Mouse (Mus musculus) limb, embryonic 14.5 days (tissue): ENCODE measurements around the gene Tmem214. TPM values are rescaled to one million over a fixed set of nuclear protein-coding genes. Genes with fewer than 3 reads are reported as not detected.
A peak's percentile ranks its signal among the peaks of the same experiment; 100 is the strongest.

Experiments used
- ATAC-seq: fragments of 200-750 bp; cut with Nextera tagmentation; 2 replicates; pipeline ENCODE4 v1.8.0; 2017; ENCODE audit warnings: low read depth, moderate number of reproducible peaks, moderate TSS enrichment; ENCODE audit not compliant: low FRiP score
- DNase-seq: peaks from one replicate; pipeline ENCODE4 v3.0.0-alpha.2; 2015; ENCODE audit warnings: low spot score
- H3K27ac ChIP-seq: fragments of 300-500 bp; sonication (generic); replicated peaks from 2 replicates; pipeline ENCODE4 v1.5.1; 2014; ENCODE audit warnings: low read depth, mild to moderate bottlenecking, low read length, moderate library complexity, mixed read lengths
- H3K27me3 ChIP-seq: fragments of 300-500 bp; sonication (generic); 2 replicates; pipeline ENCODE4 v1.6.1; 2014; ENCODE audit warnings: low read length, mixed read lengths; ENCODE audit not compliant: control insufficient read depth, insufficient read depth
- H3K36me3 ChIP-seq: fragments of 300-500 bp; sonication (generic); 2 replicates; pipeline ENCODE4 v1.6.1; 2014; ENCODE audit warnings: mild to moderate bottlenecking, low read length, moderate library complexity, mixed read lengths; ENCODE audit not compliant: control insufficient read depth, insufficient read depth
- H3K4me1 ChIP-seq: fragments of 300-500 bp; sonication (generic); 2 replicates; pipeline ENCODE4 v1.6.1; 2014; ENCODE audit warnings: antibody characterized with exemption, low read length, mixed read lengths; ENCODE audit not compliant: control insufficient read depth, insufficient read depth
- H3K4me2 ChIP-seq: fragments of 300-500 bp; sonication (generic); replicated peaks from 2 replicates; pipeline ENCODE4 v1.6.1; 2014; ENCODE audit warnings: low read depth, mild to moderate bottlenecking, low read length, moderate library complexity; ENCODE audit not compliant: severe bottlenecking
- H3K4me3 ChIP-seq: fragments of 300-500 bp; sonication (generic); replicated peaks from 2 replicates; pipeline ENCODE4 v1.5.1; 2014; ENCODE audit warnings: low read length
- H3K9ac ChIP-seq: fragments of 300-500 bp; sonication (generic); 2 replicates; pipeline ENCODE4 v1.6.1; 2014; ENCODE audit warnings: mild to moderate bottlenecking, low read depth, low read length, moderate library complexity; ENCODE audit not compliant: severe bottlenecking
- H3K9me3 ChIP-seq: fragments of 300-500 bp; sonication (generic); 2 replicates; pipeline ENCODE4 v1.6.1; 2016; ENCODE audit warnings: low read length; ENCODE audit not compliant: control insufficient read depth
- POLR2A ChIP-seq: fragments of 200-500 bp; IDR thresholded peaks from 2 replicates; pipeline ENCODE4 v1.8.0; 2012; ENCODE audit warnings: inconsistent platforms, mild to moderate bottlenecking, moderate library complexity, borderline replicate concordance; ENCODE audit not compliant: insufficient read depth, insufficient read length; ENCODE audit errors: extremely low read depth
- WGBS: fragments of 180-500 bp; shearing (Covaris S2); extraction: QIAGEN DNeasy Blood & Tissue Kit; methylation state at CpG from one replicate; pipeline ENCODE4 v1.1.7; 2014; 5-methylcytosine and 5-hydroxymethylcytosine counted together
- polyA plus RNA-seq, 2 experiments: library from polyadenylated mRNA; depleted of rRNA in 1 of 2; stranded (reverse) in 1 of 2; unstranded in 1 of 2; fragments of >200 nt; fragmentation: Nextera tagmentation in 1 of 2; extraction: Ambion mirVana in 1 of 2; gene quantifications; 2 replicates each; pipeline versions ENCODE4 v1.2.1 to v1.2.3; 2012 to 2014

Tmem214 gene
- polyA plus RNA-seq, 2 experiments = 81.8 to 115 TPM

- ATAC-seq (no peak), DNase-seq (no peak)
- H3K4me3 ChIP-seq = peak overlapping the region; percentile 62
- peak overlapping the region; percentile 97 for H3K27ac ChIP-seq
- H3K27me3 ChIP-seq = no peaks in the 10 kb centered on the region
- H3K9me3 ChIP-seq = no peaks in the 10 kb centered on the region
- 26% methylated on average over 5 of the region's 7 CpGs for WGBS
- peak overlapping the region; percentile 91 for H3K4me2 ChIP-seq
- H3K4me1 ChIP-seq = peaks cover 53% of the 10 kb centered on the region
- H3K36me3 ChIP-seq = peaks cover 27% of the 10 kb centered on the region
- TF ChIP-seq POLR2A = no peak
- H3K9ac ChIP-seq = peak overlapping the region; percentile 71
These were observed 46.4 kb downstream of the Tmem214 start for GRCm38 (mm10) chr5:30914101-30914635.

DNA sequence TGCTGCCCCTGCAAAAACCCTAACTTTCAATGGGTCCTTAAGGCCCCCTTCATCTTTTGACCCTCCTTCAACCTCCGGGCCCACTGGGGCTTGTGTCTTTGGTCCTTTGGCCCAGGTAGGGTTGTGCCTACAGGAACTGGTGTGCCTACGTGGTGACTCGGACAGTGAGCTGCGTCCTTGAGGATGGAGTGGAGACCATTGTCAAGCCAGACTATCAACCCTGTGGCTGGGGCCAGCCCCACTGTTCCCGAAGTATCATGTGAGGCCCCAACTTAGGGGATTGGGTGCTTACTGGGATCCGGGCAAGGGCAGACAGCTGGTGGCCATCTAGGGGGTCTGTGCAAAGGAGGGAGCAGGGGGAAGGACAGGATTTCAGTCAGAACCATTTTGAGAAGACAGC lies 47.0 kb downstream of the Tmem214 start:
- H3K9me3 ChIP-seq = no peaks in the 10 kb centered on the region
- H3K27me3 ChIP-seq = no peaks in the 10 kb centered on the region
- peak overlapping the region; percentile 62 for H3K4me3 ChIP-seq
- peaks cover 47% of the 10 kb centered on the region for H3K4me1 ChIP-seq
- peaks cover 34% of the 10 kb centered on the region for H3K36me3 ChIP-seq
- DNase-seq (no peak), ATAC-seq (no peak)
- peak overlapping the region; percentile 91 for H3K4me2 ChIP-seq
- TF ChIP-seq POLR2A = no peak
- WGBS = 33% methylated on average over 6 of the region's 6 CpGs
- H3K27ac ChIP-seq = peak overlapping the region; percentile 97
- peak overlapping the region; percentile 71 for H3K9ac ChIP-seq

DNA sequence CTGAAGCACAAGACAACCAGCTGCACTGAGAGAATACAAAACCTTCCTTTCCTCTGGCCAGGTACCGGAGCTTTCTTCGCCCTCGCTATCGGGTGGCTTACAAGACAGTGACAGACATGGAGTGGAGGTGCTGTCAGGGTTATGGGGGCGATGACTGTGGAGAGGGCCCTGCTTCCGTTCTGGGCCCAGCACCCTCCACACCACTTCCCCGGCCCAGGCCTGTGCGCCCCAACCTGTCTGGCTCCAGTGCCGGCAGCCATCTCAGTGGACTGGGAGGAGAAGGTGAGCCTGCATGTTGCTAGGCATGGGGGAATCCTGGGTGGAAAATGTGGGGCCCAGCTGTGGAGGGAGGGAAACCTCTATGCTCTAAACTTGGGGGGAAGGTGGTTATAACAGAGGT lies 47.6 kb downstream of the Tmem214 start:
- peak overlapping the region; percentile 91 for H3K4me2 ChIP-seq
- H3K27ac ChIP-seq = peak overlapping the region; percentile 97
- peaks cover 42% of the 10 kb centered on the region for H3K4me1 ChIP-seq
- H3K4me3 ChIP-seq = peak overlapping the region; percentile 62
- TF ChIP-seq POLR2A = no peak
- ATAC-seq = 0 out of 2 replicates have a peak, but pooled peaks have one; percentile 2
- no peaks in the 10 kb centered on the region for H3K27me3 ChIP-seq
- peaks cover 40% of the 10 kb centered on the region for H3K36me3 ChIP-seq
- peak overlapping the region; percentile 71 for H3K9ac ChIP-seq
- no peaks in the 10 kb centered on the region for H3K9me3 ChIP-seq
- DNase-seq = no peak
- 26% methylated on average over 9 of the region's 9 CpGs for WGBS

GRCm38 (mm10) chr5:30915974-30916433 lies 48.2 kb downstream of the Tmem214 start:
- peak overlapping the region; percentile 62 for H3K4me3 ChIP-seq
- TF ChIP-seq POLR2A = no peak
- no peaks in the 10 kb centered on the region for H3K27me3 ChIP-seq
- DNase-seq (peak; percentile 97), ATAC-seq (peak; percentile 31; the same call in 1 of the 2 replicates)
- H3K9me3 ChIP-seq = no peaks in the 10 kb centered on the region
- H3K36me3 ChIP-seq = peaks cover 45% of the 10 kb centered on the region
- H3K4me2 ChIP-seq = peak overlapping the region; percentile 91
- 8% methylated on average over 7 of the region's 7 CpGs for WGBS
- peak overlapping the region; percentile 97; the same call in 1 of the 2 replicates for H3K27ac ChIP-seq
- H3K4me1 ChIP-seq = peaks cover 36% of the 10 kb centered on the region
- peak overlapping the region; percentile 71; the same call in 1 of the 2 replicates for H3K9ac ChIP-seq

DNA sequence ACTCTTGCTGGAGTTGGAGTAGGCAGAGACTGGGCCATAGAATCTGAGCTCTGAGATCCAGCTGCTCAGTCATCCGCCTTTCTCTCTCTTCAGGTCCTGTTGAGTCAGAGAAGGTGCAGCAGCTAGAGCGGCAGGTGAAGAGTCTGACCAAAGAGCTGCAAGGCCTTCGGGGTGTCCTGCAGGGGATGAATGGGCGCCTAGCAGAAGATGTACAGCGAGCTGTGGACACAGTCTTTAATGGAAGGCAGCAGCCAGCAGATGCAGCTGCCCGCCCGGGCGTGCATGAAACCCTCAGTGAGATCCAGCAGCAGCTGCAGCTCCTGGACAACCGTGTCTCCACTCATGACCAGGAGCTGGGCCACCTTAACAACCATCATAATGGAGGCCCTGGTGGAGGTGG lies 49.0 kb downstream of the Tmem214 start:
- H3K27me3 ChIP-seq = no peaks in the 10 kb centered on the region
- no peak overlapping the region for H3K4me2 ChIP-seq
- no peak overlapping the region for H3K27ac ChIP-seq
- no peak overlapping the region for H3K4me3 ChIP-seq
- no peaks in the 10 kb centered on the region for H3K9me3 ChIP-seq
- DNase-seq (no peak), ATAC-seq (no peak)
- peaks cover 47% of the 10 kb centered on the region for H3K36me3 ChIP-seq
- H3K9ac ChIP-seq = no peak overlapping the region
- peaks cover 31% of the 10 kb centered on the region for H3K4me1 ChIP-seq
- 93% methylated on average over 6 of the region's 9 CpGs for WGBS
- TF ChIP-seq POLR2A = no peak
